Mouse (Mus musculus): ENCODE measurements around the gene Ppp1cc. TPM values are rescaled to one million over a fixed set of nuclear protein-coding genes. Genes with fewer than 3 reads are reported as not detected.
"Not testable (repeated sequence)": the region's sequence is repeated elsewhere in the genome, so short reads cannot be mapped to it uniquely, and the experiment has no call there.

The Ppp1cc gene
- polyA plus RNA-seq, 1 experiment from 2014 or later, result 104 TPM

DNA sequence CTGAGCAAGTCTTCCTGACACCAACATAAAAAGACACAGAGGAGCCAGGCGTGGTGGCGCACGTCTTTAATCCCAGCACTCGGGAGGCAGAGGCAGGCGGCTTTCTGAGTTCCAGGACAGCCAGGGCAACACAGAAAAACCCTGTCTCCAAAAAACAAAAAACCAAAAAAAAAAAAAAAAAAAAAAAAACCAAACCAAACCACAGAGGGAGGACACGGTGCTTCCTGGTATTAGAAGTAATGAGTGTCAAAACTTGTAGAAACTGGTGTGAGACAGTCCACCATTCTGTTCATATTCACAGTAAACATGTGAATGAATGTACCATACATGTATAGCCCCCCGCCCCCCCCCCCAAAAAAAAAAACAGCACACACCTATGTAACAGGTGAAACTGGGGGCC lies 17.9 kb downstream of the Ppp1cc start:
- Histone ChIP-seq H3K9me3 (ENCODE audit: control insufficient read depth, low read length) (no peaks in the 10 kb centered on the region), H3K27ac (replicated peaks) (no peak overlapping the region), H3K4me3 (ENCODE audit: low read depth, low read length) (no peak overlapping the region), H3K4me2 (replicated peaks; ENCODE audit: low read depth) (no peak overlapping the region), H3K36me3 (ENCODE audit: control insufficient read depth, insufficient read depth, low read length) (peaks cover 28% of the 10 kb centered on the region), H3K9ac (ENCODE audit: low read length) (no peak overlapping the region), H3K27me3 (ENCODE audit: control insufficient read depth, insufficient read depth, low read length) (no peaks in the 10 kb centered on the region), H3K4me1 (replicated peaks; ENCODE audit: control insufficient read depth, insufficient read depth) (no peaks in the 10 kb centered on the region)
- DNase-seq (ENCODE audit: low spot score) (no peak), ATAC-seq (ENCODE audit: low FRiP score, low TSS enrichment) (no peak)
- WGBS, result 74% methylated on average over 7 of the region's 7 CpGs
- TF ChIP-seq EP300 (optimal IDR thresholded peaks at IDR 0.05), result no peak
- no peak for TF ChIP-seq CTCF (IDR thresholded peaks at IDR 0.05; ENCODE audit: low read depth)

DNA sequence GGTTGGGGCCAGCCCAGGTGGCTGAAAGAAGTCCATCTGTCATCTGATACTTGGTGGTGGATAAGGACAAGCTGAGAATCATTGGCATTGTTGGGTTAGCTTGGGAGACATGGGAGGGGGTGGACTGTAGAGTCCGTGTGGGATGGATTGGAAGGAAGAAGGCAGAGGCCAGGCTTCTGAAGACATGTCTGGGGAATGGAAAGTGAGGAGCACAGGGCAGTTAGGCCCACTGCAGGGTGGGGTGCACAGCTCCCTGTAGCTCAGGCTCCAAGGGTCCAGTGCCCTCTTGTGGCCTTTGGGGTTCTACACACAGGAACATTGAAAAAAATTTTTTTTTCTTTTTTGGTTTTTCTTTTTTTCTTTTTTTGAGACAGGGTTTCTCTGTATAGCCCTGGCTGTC lies 18.3 kb downstream of the Ppp1cc start:
- 38% methylated on average over 1 of the region's 1 CpGs for WGBS

DNA sequence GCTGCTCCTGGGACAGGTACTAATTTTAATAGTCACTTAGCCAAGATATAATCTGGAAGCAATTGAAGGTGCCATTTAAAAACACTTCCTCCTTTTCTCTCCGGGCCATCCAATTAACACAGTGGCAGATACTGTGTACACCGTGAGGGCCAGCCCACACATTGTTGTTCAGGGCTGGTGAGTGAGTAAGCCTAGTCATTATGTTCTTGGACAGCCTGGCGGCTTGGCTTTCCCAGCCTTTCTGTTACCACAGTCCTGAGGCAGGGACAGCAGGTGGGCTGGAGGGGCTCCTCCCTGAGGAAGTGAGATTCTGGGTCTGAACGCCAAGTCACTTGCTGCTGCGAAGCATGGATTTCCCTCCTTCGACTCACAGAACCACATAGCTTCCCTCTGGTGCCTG lies 21.6 kb downstream of the Ppp1cc start:
- ATAC-seq (ENCODE audit: low FRiP score, low TSS enrichment) (peak; percentile 63; the same call in 1 of the 2 replicates), DNase-seq (ENCODE audit: low spot score) (no peak)
- Histone ChIP-seq H3K27me3 (ENCODE audit: control insufficient read depth, insufficient read depth, low read length) (no peaks in the 10 kb centered on the region), H3K4me3 (ENCODE audit: low read depth, low read length) (no peak overlapping the region), H3K9ac (ENCODE audit: low read length) (no peak overlapping the region), H3K36me3 (ENCODE audit: control insufficient read depth, insufficient read depth, low read length) (peaks cover 6% of the 10 kb centered on the region; the same call in 1 of the 2 replicates), H3K9me3 (ENCODE audit: control insufficient read depth, low read length) (no peaks in the 10 kb centered on the region), H3K4me2 (replicated peaks; ENCODE audit: low read depth) (no peak overlapping the region), H3K27ac (replicated peaks) (no peak overlapping the region), H3K4me1 (replicated peaks; ENCODE audit: control insufficient read depth, insufficient read depth) (no peaks in the 10 kb centered on the region)
- TF ChIP-seq CTCF (IDR thresholded peaks at IDR 0.05; ENCODE audit: low read depth) (no peak), EP300 (optimal IDR thresholded peaks at IDR 0.05) (no peak)
- WGBS, result 47% methylated on average over 6 of the region's 6 CpGs

More for the DNA sequence above, 18.3 kb downstream of the Ppp1cc start:
- ATAC-seq (ENCODE audit: low FRiP score, low TSS enrichment) (peak; percentile 68; the same call in 1 of the 2 replicates), DNase-seq (ENCODE audit: low spot score) (peak; percentile 55)
- Histone ChIP-seq H3K4me1 (replicated peaks; ENCODE audit: control insufficient read depth, insufficient read depth) (no peaks in the 10 kb centered on the region), H3K36me3 (ENCODE audit: control insufficient read depth, insufficient read depth, low read length) (peaks cover 24% of the 10 kb centered on the region), H3K9ac (ENCODE audit: low read length) (no peak overlapping the region), H3K4me3 (ENCODE audit: low read depth, low read length) (no peak overlapping the region), H3K27ac (replicated peaks) (no peak overlapping the region), H3K9me3 (ENCODE audit: control insufficient read depth, low read length) (no peaks in the 10 kb centered on the region), H3K27me3 (ENCODE audit: control insufficient read depth, insufficient read depth, low read length) (no peaks in the 10 kb centered on the region), H3K4me2 (replicated peaks; ENCODE audit: low read depth) (no peak overlapping the region)
- TF ChIP-seq CTCF (IDR thresholded peaks at IDR 0.05; ENCODE audit: low read depth), result peak; percentile 79
- no peak for TF ChIP-seq EP300 (optimal IDR thresholded peaks at IDR 0.05)

DNA sequence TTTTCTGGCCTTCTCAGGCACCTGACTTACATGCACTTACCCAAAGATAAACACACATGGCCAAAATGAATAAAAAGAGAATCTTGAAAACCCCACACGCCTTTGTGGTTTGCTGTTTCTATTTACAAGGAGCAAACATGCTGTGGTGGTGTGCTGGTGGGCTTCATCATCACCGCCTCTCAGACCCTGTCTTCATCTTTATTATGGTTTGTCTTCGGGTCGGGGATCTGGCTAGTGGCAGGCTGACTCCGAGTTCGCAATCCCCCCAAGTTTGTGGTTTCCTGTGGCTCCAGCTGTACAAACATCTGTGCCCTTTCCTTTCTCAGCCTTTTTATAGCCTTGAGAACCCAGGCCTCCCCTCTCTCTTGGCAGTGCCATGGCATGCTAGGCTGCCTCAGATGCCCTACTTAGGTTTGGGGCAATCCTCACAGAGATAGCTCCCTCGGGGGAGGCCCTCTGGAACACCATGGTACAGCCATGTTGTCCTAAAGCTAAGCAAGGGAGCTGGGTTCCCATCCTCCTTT lies 26.3 kb downstream of the Ppp1cc start:
- no peak overlapping the region for H3K27ac ChIP-seq (replicated peaks)
- H3K36me3 ChIP-seq (ENCODE audit: control insufficient read depth, insufficient read depth, low read length), result no peaks in the 10 kb centered on the region
- no peak overlapping the region for H3K4me2 ChIP-seq (replicated peaks; ENCODE audit: low read depth)
- no peak for DNase-seq (ENCODE audit: low spot score)
- H3K9me3 ChIP-seq (ENCODE audit: control insufficient read depth, low read length), result no peaks in the 10 kb centered on the region
- no peak overlapping the region for H3K9ac ChIP-seq (ENCODE audit: low read length)
- TF ChIP-seq EP300 (optimal IDR thresholded peaks at IDR 0.05) (no peak), CTCF (IDR thresholded peaks at IDR 0.05; ENCODE audit: low read depth) (no peak)
- WGBS, result 82% methylated on average over 7 of the region's 7 CpGs
- no peaks in the 10 kb centered on the region for H3K27me3 ChIP-seq (ENCODE audit: control insufficient read depth, insufficient read depth, low read length)
- no peak overlapping the region for H3K4me3 ChIP-seq (ENCODE audit: low read depth, low read length)
- no peaks in the 10 kb centered on the region for H3K4me1 ChIP-seq (replicated peaks; ENCODE audit: control insufficient read depth, insufficient read depth)
- no peak for ATAC-seq (ENCODE audit: low FRiP score, low TSS enrichment)

DNA sequence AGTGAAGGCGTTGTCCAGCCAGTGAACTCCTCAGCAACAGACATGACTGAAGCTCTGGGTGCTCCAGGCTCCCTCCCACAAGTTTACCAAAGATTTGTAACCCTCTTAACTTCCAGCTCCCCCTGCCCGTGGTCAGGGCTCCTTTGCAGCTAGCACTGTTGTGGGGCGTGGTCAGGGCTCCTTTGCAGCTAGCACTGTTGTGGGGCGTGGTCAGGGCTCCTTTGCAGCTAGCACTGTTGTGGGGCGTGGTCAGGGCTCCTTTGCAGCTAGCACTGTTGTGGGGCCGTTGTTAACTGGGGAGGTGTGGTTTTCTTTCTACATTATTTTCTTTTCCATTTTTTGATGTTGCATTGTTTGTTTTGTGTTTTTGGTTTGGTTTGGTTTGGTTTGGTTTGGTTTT lies 26.8 kb downstream of the Ppp1cc start:
- DNase-seq (ENCODE audit: low spot score); H3K4me3 ChIP-seq (ENCODE audit: low read depth, low read length): not testable (repeated sequence)

DNA sequence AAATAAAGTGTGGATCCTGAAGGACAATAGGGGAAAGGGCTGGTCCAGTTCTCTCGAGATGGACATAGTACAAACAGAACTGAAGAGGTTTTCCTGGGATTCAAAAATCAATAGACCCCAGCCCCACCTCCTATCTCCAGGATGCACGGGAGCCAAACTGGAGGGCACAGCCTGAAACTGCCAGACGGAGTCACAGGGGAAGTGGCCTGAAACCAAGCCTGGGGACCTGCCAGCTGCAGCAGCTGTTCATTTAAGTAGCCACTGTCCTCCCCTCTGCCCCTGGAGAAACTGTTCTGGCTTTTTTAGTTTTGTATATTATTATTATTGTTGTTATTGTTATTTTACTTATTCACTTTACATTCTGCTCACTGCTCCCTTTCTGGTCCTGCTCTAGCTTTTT lies 31.0 kb downstream of the Ppp1cc start:
- no peak for TF ChIP-seq CTCF (IDR thresholded peaks at IDR 0.05; ENCODE audit: low read depth)
- TF ChIP-seq EP300 (optimal IDR thresholded peaks at IDR 0.05), result no peak
- H3K27me3 ChIP-seq (ENCODE audit: control insufficient read depth, insufficient read depth, low read length), result no peaks in the 10 kb centered on the region
- no peak for ATAC-seq (ENCODE audit: low FRiP score, low TSS enrichment)
- no peaks in the 10 kb centered on the region for H3K36me3 ChIP-seq (ENCODE audit: control insufficient read depth, insufficient read depth, low read length)
- H3K9ac ChIP-seq (ENCODE audit: low read length), result no peak overlapping the region
- no peak overlapping the region for H3K4me3 ChIP-seq (ENCODE audit: low read depth, low read length)
- H3K9me3 ChIP-seq (ENCODE audit: control insufficient read depth, low read length), result no peaks in the 10 kb centered on the region
- H3K27ac ChIP-seq (replicated peaks), result no peak overlapping the region
- no peaks in the 10 kb centered on the region for H3K4me1 ChIP-seq (replicated peaks; ENCODE audit: control insufficient read depth, insufficient read depth)
- no peak overlapping the region for H3K4me2 ChIP-seq (replicated peaks; ENCODE audit: low read depth)
- WGBS, result 44% methylated on average over 3 of the region's 3 CpGs
- no peak for DNase-seq (ENCODE audit: low spot score)

More for the DNA sequence above, 26.8 kb downstream of the Ppp1cc start:
- H3K36me3 ChIP-seq (ENCODE audit: control insufficient read depth, insufficient read depth, low read length); H3K9ac ChIP-seq (ENCODE audit: low read length); H3K4me1 ChIP-seq (replicated peaks; ENCODE audit: control insufficient read depth, insufficient read depth); H3K4me2 ChIP-seq (replicated peaks; ENCODE audit: low read depth); H3K27ac ChIP-seq (replicated peaks); ATAC-seq (ENCODE audit: low FRiP score, low TSS enrichment); H3K27me3 ChIP-seq (ENCODE audit: control insufficient read depth, insufficient read depth, low read length); H3K9me3 ChIP-seq (ENCODE audit: control insufficient read depth, low read length): not testable (repeated sequence)
- WGBS, result 90% methylated on average over 6 of the region's 6 CpGs
